Mouse (Mus musculus): ENCODE data around the gene Rhoq. TPM values are rescaled to one million over a fixed set of nuclear protein-coding genes. Genes with fewer than 3 reads are reported as not detected.

Rhoq gene
- total RNA-seq, 2 experiments from 2014 or later, result 3.1 to 5.4 TPM

GRCm38 (mm10) chr17:86962297-86962893, 487 bp upstream of the Rhoq start:
- ATAC-seq (replicated peaks; ENCODE audit: poor library complexity, severe bottlenecking), result peak; percentile 51

GRCm38 (mm10) chr17:86963586-86963902, 662 bp downstream of the Rhoq start:
- ATAC-seq (replicated peaks; ENCODE audit: poor library complexity, severe bottlenecking), result no peak

GRCm38 (mm10) chr17:86964041-86964440, 1.2 kb downstream of the Rhoq start:
- ATAC-seq (replicated peaks; ENCODE audit: poor library complexity, severe bottlenecking), result no peak

GRCm38 (mm10) chr17:86964502-86964901, 1.6 kb downstream of the Rhoq start:
- ATAC-seq (replicated peaks; ENCODE audit: poor library complexity, severe bottlenecking), result peak; percentile 55

GRCm38 (mm10) chr17:86965121-86965520, 2.2 kb downstream of the Rhoq start:
- ATAC-seq (replicated peaks; ENCODE audit: poor library complexity, severe bottlenecking), result no peak

- ATAC-seq (replicated peaks; ENCODE audit: poor library complexity, severe bottlenecking), result no peak
Observed at GRCm38 (mm10) chr17:86966040-86966439, 3.2 kb downstream of the Rhoq start.

GRCm38 (mm10) chr17:86967048-86967447, 4.2 kb downstream of the Rhoq start:
- no peak for ATAC-seq (replicated peaks; ENCODE audit: poor library complexity, severe bottlenecking)

GRCm38 (mm10) chr17:86967536-86968525, 4.9 kb downstream of the Rhoq start:
- no peak for ATAC-seq (replicated peaks; ENCODE audit: poor library complexity, severe bottlenecking)

- no peak for ATAC-seq (replicated peaks; ENCODE audit: poor library complexity, severe bottlenecking)
Observed at GRCm38 (mm10) chr17:86968581-86968980, 5.7 kb downstream of the Rhoq start.

DNA sequence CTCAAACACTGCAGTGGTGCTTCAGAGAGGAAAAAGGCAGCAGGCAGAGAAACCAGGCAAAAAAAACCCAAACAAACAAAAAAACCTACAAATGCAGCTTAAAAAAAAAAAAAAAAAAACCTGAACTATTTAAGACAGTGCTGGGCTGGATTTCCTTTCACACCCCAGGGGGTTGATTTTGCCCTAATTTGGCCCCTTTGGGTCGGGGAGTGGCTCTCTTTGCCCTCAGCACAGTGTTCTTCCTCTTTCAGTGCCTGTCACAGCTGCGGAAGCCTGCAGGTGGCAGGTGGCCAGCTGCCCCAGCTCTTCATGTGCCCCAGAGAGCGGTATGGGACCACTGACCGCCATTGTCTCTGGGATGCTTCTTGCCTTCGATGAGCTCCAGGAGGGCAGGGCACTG, 6.7 kb downstream of the Rhoq start:
- peak; percentile 74 for ATAC-seq (replicated peaks; ENCODE audit: poor library complexity, severe bottlenecking)

- no peak for ATAC-seq (replicated peaks; ENCODE audit: poor library complexity, severe bottlenecking)
Observed at GRCm38 (mm10) chr17:86970026-86970750, 7.3 kb downstream of the Rhoq start.

- no peak for ATAC-seq (replicated peaks; ENCODE audit: poor library complexity, severe bottlenecking)
Observed at GRCm38 (mm10) chr17:86971036-86971435, 8.2 kb downstream of the Rhoq start.

GRCm38 (mm10) chr17:86971860-86972259, 9.0 kb downstream of the Rhoq start:
- 0 out of 2 replicates have a peak, but pooled peaks have one; percentile 8 for ATAC-seq (replicated peaks; ENCODE audit: poor library complexity, severe bottlenecking)

- ATAC-seq (replicated peaks; ENCODE audit: poor library complexity, severe bottlenecking), result peak; percentile 49
Observed at GRCm38 (mm10) chr17:86973097-86973496, 10.2 kb downstream of the Rhoq start.

DNA sequence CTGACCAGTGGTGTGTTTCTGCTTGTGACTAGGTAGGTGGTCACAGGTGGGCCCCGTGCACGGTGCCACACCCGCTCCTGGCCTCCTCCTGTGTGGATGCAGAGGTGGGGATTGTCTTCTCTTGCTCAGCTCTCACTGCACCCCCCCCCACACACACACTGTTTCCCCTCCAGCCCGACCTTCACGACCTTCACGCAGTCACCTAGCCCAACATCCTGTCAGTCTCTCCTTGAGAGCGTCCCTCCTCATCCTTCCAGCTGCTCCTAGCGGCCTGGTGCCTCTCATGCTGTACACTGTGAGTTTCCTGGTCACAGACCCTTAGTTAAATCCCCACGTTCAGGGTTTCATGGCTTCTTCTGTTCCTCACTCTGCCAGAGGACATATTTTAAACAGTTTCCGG, 13.5 kb downstream of the Rhoq start:
- no peak for ATAC-seq (replicated peaks; ENCODE audit: poor library complexity, severe bottlenecking)

DNA sequence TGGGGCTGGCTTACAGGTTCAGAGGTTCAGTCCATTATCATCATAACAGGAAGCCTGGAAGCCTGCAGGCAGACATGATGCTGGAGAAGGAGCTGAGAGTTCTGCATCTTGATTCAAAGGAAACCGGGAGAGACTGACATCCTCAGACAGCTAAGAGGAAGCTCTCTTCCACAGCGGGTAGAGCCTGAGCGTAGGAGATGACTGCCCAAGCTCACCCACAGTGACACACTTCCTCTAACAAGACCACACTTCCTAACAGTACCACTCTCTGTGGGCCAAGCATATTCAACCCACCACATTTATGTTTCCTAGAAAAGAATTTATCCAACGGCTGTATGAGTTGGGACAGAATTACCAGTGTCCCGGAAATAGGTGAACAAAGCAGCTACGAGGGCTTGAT, 15.6 kb downstream of the Rhoq start:
- ATAC-seq (replicated peaks; ENCODE audit: poor library complexity, severe bottlenecking), result peak; percentile 90

- ATAC-seq (replicated peaks; ENCODE audit: poor library complexity, severe bottlenecking), result no peak
Observed at GRCm38 (mm10) chr17:86981205-86981604, 18.3 kb downstream of the Rhoq start.

DNA sequence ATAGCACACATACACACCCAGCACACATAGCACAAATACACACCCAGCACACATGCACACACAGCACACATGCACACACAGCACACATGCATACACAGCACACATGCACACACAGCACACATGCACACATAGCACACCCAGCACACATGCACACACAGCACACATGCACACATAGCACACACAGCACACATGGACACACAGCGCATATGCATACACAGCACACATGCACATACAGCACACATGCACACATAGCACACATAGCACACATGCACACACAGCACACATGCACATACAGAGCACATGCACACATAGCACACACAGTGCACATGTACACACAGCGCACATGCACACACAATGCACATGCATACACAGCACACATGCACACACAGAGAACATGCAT, 18.8 kb downstream of the Rhoq start:
- ATAC-seq (replicated peaks; ENCODE audit: poor library complexity, severe bottlenecking), result no peak

GRCm38 (mm10) chr17:86982497-86982896, 19.6 kb downstream of the Rhoq start:
- no peak for ATAC-seq (replicated peaks; ENCODE audit: poor library complexity, severe bottlenecking)

GRCm38 (mm10) chr17:86986449-86987138, 23.7 kb downstream of the Rhoq start:
- ATAC-seq (replicated peaks; ENCODE audit: poor library complexity, severe bottlenecking), result peak; percentile 56; the same call in 1 of the 2 replicates
